Mouse (Mus musculus) gastrocnemius, postnatal 36 days (tissue): Measurements from ENCODE around the gene Apof. TPM values are rescaled to one million over a fixed set of nuclear protein-coding genes. Genes with fewer than 3 reads are reported as not detected.

Experiments
- DNase-seq, 2 experiments: peaks; one replicate each; pipeline ENCODE4 v3.0.0; 2022
- intact Hi-C: fragments of 180-260 bp; cut with DNase I; formaldehyde crosslinking; loops from one replicate; pipeline ENCODE4 v1.15.1; 2025
- total RNA-seq, 2 experiments: library from RNA; stranded (reverse); gene quantifications; 2 replicates each; pipeline ENCODE4 v1.2.3; 2021

Apof gene
- total RNA-seq, 2 experiments from 2014 or later, result not detected

DNA sequence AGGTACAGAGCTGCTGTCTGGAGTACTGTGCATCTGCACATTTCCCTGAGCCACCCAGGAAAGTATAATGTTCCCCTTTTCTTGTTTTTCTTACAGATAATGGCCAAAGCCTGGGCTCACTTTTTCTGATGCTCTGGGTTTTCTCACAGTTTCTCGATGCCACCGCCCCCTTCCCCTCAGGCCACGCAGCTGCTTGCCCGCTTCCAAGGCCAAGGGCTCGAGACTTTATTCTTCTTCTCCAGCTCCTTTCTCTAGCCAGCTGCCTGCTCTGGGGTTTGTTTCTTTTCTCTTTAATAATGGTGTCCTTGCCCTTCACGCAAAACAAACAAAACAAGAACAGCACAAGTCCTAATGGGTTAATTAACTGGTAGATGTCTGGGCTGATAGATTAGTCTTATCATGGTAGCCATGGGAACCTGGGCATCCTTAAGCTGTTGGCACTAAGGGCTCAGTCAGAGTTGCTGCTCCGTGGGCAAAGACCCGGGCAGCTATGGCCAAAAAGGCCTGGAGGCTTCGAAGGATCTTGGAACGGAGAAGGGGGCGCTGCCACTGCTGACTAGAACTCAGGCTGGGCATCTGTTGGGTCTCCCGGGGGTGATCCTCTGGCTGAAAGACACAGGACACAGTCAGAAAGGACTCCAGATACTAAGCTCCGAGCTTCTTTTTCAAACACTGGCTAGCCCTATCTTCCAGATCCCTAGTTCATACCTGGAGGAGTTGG, 28.1 kb downstream of the Apof start:
- intact Hi-C loops, result no loop called here
- no peak for DNase-seq

DNA sequence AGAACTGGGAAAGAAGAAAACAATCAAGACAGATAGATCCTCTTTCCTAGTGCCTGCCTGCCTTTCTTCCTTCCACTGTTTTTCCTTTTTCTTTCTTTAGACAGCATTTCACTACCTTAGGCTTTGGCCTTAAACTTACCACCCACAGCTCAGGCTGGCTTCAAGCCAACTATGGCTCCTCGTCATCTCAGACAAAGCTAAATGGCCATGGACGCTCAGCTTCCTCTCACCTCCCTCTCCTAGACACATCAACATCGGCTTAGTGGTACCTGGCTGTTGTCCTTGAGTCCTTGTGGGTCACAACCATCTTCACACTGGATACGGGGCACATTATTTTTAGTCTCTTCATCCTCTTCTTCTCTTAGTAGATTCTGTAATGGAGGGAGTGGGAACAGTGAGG, 28.8 kb downstream of the Apof start:
- intact Hi-C loops, result no loop called here

GRCm38 (mm10) chr10:128297622-128298021, 29.2 kb downstream of the Apof start:
- intact Hi-C loops, result no loop called here
- no peak for DNase-seq

More for the DNA sequence above, 28.8 kb downstream of the Apof start:
- no peak for DNase-seq

DNA sequence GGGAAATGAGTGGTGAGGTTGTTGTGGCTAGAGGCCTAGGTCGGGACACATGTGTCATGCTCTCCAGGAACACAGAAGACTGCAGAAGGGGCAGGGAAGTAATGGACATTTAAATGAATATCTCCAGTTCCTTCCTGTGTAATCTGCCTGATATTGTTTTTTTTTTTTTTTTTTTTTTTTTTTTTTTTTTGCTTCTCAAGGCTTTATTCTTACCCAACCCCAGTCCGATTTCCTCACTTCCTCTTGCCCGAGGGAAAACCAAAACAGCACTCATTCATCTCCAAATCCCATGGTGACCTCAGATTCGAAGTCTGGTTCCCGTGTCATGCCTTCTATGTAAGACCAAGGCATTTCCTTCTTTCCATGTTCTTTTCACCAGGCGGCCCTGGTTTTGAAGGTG, 29.8 kb downstream of the Apof start:
- DNase-seq, result no peak
- intact Hi-C loops, result no loop called here

DNA sequence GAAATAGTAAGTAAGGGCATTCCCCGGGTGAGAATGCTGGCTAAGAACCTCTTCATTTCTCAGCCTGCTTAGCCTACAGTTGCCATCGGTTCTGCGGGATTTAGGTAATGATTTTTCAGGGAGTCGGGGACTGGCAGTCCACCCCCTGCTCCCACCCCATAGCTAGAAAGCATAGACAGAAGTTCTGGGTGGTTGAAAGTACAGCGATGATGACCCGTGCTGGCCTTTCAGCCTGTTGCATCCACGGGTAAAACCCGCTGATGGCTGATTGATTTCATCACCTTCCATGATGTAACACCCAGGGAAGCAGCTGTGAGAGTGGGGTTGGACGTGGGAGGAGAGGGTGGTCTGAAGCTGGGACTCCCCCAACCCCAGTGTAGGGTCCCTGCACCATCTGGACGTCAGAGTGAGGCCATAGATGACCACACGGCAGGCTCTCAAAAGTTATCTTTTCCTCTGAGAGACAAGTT, 30.3 kb downstream of the Apof start, which contains the start of gene Il23a:
Il23a (minus strand) TSS at position 51 of the 470 bp plus-strand sequence.
- no peak for DNase-seq
- intact Hi-C loops, result no loop called here

- intact Hi-C loops, result no loop called here
Measured at GRCm38 (mm10) chr10:128302357-128302756, 33.9 kb downstream of the Apof start.

DNA sequence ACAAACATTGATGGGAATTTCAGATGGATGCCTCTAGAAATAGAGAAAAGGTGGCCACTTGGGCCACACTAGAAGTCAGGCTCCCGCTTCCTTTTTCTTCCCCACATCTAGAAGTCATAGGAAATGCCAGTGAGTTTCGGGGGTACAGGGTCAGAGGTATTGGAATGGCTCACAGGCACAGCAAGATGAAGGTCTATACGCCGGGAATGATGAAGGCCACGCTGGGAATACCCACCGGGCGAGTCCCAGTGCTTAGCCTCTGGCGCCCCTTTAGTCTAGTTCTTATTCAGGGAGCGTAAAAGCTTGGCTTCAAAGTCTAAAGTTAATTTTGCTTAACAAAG, 34.3 kb downstream of the Apof start:
- DNase-seq, result no peak
- intact Hi-C loops, result no loop called here

More at GRCm38 (mm10) chr10:128302357-128302756, 33.9 kb downstream of the Apof start:
- DNase-seq, result no peak

DNA sequence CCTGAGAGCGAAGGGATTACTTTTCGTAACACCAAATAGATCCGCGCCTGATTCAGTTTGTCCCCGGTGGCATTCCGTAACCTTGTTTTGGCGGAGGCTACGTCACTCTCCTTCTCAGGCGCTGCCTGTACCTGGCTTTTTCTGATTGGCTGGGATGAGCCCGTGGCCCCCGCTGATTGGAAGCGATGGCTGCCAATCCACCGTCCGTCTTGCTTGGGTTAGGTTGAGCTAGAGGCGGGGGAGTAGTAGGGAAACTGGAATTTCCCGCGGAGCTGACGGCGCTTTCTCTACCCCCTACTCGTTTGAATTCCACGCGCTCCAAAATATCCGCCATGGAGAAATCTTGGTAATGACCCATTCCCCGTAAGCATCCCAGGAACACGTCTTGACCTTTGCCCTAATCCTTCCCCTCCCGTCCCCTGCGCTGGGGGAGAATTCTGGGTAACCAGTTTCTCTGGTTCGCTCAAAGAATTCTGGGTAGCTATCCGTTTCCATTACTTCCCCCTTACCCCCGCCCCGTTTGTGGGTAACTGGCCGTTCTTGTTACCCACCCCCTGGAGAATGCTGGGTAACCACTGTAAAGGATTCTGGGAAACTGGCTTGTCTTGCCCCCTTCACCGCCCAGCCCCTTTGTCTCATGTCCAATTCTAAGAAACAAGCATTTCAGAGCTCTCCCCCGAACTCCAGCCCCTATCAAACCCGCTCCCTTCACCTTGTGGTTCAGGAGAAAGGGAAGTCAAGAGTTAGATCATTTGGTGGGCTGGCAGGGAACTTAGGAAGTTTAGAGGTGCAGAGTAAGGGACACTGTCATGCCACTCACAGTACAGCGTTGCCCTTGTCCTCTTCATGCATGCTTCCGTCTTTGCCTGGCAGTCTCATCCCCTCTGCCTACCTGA, 34.9 kb downstream of the Apof start, which contains the start of gene Pan2:
Pan2 (plus strand) TSS at position 210 of the 896 bp plus-strand sequence.
- intact Hi-C loops, result no loop called here

GRCm38 (mm10) chr10:128309654-128310053, 41.2 kb downstream of the Apof start:
- intact Hi-C loops, result no loop called here
- no peak for DNase-seq

More for the DNA sequence above, 34.9 kb downstream of the Apof start, which contains the start of gene Pan2:
- peak; percentile 99 to 100 for DNase-seq

DNA sequence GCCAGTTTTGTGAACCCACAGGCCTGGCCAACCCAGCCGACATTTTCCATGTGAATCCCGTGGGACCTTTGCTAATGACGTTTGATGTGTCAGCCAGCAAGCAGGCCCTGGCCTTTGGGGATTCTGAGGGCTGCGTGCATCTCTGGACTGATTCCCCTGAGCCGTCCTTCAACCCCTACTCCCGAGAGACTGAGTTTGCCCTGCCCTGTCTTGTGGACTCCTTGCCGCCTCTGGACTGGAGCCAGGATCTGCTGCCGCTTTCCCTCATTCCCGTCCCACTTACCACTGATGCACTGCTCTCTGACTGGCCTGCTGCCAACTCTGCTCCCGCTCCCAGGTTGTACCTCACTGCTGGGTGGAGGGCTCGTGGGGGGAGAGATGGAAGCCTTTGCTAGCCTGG, 41.7 kb downstream of the Apof start:
- intact Hi-C loops, result no loop called here
- no peak for DNase-seq

GRCm38 (mm10) chr10:128310902-128311301, 42.4 kb downstream of the Apof start:
- no peak for DNase-seq
- intact Hi-C loops, result no loop called here

DNA sequence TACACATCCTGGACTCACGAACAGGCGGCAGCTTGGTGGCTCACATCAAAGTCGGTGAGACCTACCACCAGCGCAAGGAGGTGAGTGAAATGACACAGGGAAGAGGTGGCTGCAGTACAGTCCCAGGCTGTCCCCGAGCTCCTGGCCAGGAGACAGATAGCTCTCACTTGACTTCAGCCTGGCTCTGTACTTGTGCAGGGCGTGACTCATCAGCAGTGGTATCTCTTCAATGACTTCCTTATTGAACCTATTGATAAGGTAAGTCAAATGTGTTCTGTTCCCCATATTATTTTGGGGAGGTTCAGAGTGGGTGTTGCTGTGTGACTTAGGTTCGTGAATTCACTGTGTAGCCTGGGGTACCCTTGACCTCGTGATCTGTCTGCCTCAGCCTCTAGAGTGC, 47.1 kb downstream of the Apof start:
- no peak for DNase-seq
- intact Hi-C loops, result no loop called here

Other genes starting within 250 kb of the Apof start
- gene Naca, start 233.1 kb upstream of the Apof start, total RNA-seq, result 100 to 1,000 TPM; 318 to 407 TPM
- gene Ptges3, start 209.7 kb upstream of the Apof start, total RNA-seq, result 10 to 100 TPM; 56.6 to 60.7 TPM
- gene Atp5b, start 185.4 kb upstream of the Apof start, total RNA-seq, result 1,000 to 10,000 TPM; 3,740 to 3,926 TPM
- gene Baz2a, start 177.1 kb upstream of the Apof start, total RNA-seq, result 10 to 100 TPM; 11.9 to 14.2 TPM
- gene Rbms2, start 88.4 kb upstream of the Apof start, total RNA-seq, result 10 to 100 TPM; 53.4 to 58.1 TPM
- gene Gls2, start 74.2 kb upstream of the Apof start, total RNA-seq, result under 1 TPM; 0.35 to 0.59 TPM
- gene Spryd4, start 56.9 kb upstream of the Apof start, total RNA-seq, result 10 to 100 TPM; 31.8 to 32.3 TPM
- not detected for gene Mip, start 42.8 kb upstream of the Apof start, total RNA-seq
- gene Timeless, start 36.6 kb upstream of the Apof start, total RNA-seq, result 1 to 10 TPM; 1.7 to 2.2 TPM
- not detected for gene Apon, start 14.6 kb upstream of the Apof start, total RNA-seq
- gene Stat2, start 1.9 kb downstream of the Apof start, total RNA-seq, result 1 to 10 TPM; 3.2 to 3.9 TPM
- not detected for gene Il23a, start 30.1 kb downstream of the Apof start, total RNA-seq
- 1 to 10 TPM; 4.4 to 5.6 TPM for gene Pan2, start 34.7 kb downstream of the Apof start, total RNA-seq
- gene Cnpy2, start 53.8 kb downstream of the Apof start, total RNA-seq, result 10 to 100 TPM; 41.6 to 45.4 TPM
- gene Cs, start 69.1 kb downstream of the Apof start, total RNA-seq, result 100 to 1,000 TPM; 586 to 610 TPM
- gene Coq10a, start 100.3 kb downstream of the Apof start, total RNA-seq, result 100 to 1,000 TPM; 433 to 434 TPM
- gene Ankrd52, start 108.4 kb downstream of the Apof start, total RNA-seq, result 10 to 100 TPM; 50.5 to 55.7 TPM
- not detected for gene Slc39a5, start 132.6 kb downstream of the Apof start, total RNA-seq
- 10 to 100 TPM; 48.1 to 50.4 TPM for gene Nabp2, start 142.8 kb downstream of the Apof start, total RNA-seq
- gene Rnf41, start 143.0 kb downstream of the Apof start, total RNA-seq, result 10 to 100 TPM; 10.4 to 10.5 TPM
- 10 to 100 TPM; 39.2 to 46.4 TPM for gene Smarcc2, start 190.6 kb downstream of the Apof start, total RNA-seq
- 100 to 1,000 TPM; 155 to 171 TPM for gene Myl6, start 225.5 kb downstream of the Apof start, total RNA-seq
- gene Myl6b, start 230.0 kb downstream of the Apof start, total RNA-seq, result 10 to 100 TPM in 1 of 2 experiments, 1 to 10 TPM in 1; 5.6 to 21.4 TPM